Comparison of ENCODE assay signal across 9 mouse cellular contexts in genomic region chr3:21563454-21563853, GRCm38 (mm10).
A peak's percentile ranks its signal among the peaks of the same experiment; 100 is the strongest.
DNase-seq lines count a peak whose midpoint lies in the region; ATAC-seq and TF ChIP-seq lines count a peak whose summit lies in the region.
"Had no signal": no experiment of that assay in that cellular context is flagged by ENCODE, and none has a peak within 500 bp of the region (broad histone marks: within the 10 kb centered on the region; RNA-seq: fewer than 3 reads in every experiment).

No protein-coding gene starts in this region.

- dilution Hi-C loops in CH12.LX (cut with MboI; ENCODE audit: extremely low pct_ligation_motif_present, extremely low pct_unique_long_range_greater_than_20kb, low sequenced_read_pairs) = no loop called here

- TF ChIP-seq CTCF in heart, adult 2 months (IDR thresholded peaks at IDR 0.05) = no peak
- TF ChIP-seq CTCF in CH12.LX (conservative IDR thresholded peaks at IDR 0.05 in 1 of 2, IDR thresholded peaks at IDR 0.05 in 1 of 2; ENCODE audit: low read depth in 2 of 2, low read length in 2 of 2) = no peak
- TF ChIP-seq CTCF in heart, postnatal 0 days (IDR thresholded peaks at IDR 0.05; ENCODE audit: low read depth) = no peak
- TF ChIP-seq CTCF in lung, postnatal 0 days (IDR thresholded peaks at IDR 0.05) = no peak

- in situ Hi-C loops in CH12.LX (cut with MboI; ENCODE audit: low pct_ligation_motif_present, low pct_unique_long_range_greater_than_20kb, low sequenced_read_pairs) = no loop called here

- no peak for DNase-seq in heart, adult 2 months
- no peak for DNase-seq in heart, postnatal 25 days (ENCODE audit: low spot score)
- peak; percentile 77 for DNase-seq in CH12.LX (ENCODE audit: extremely low read depth)
- no peak for DNase-seq in heart, postnatal 0 days (ENCODE audit: low spot score)
- peak; percentile 69 for DNase-seq in lung, postnatal 0 days (ENCODE audit: low spot score)
- DNase-seq in right cerebral cortex, adult 18-20 months = no peak
- DNase-seq in layer of hippocampus, adult 9-10 months (ENCODE audit: low spot score) = no peak
- no peak for DNase-seq in thymus, adult 18-20 months
- DNase-seq: liver, embryonic 13.5 days had no signal

- no peak for TF ChIP-seq POLR2A in heart, adult 2 months (IDR thresholded peaks at IDR 0.05; ENCODE audit: insufficient read depth, low read depth, low read length)
- TF ChIP-seq POLR2A in CH12.LX (IDR thresholded peaks at IDR 0.05; ENCODE audit: low read depth, low read length) = no peak

- no peak overlapping the region for H3K4me2 ChIP-seq in CH12.LX (ENCODE audit: insufficient read depth, low read depth, poor library complexity, severe bottlenecking)
- no peak overlapping the region for H3K4me2 ChIP-seq in heart, postnatal 0 days (ENCODE audit: low read depth, low read length)
- no peak overlapping the region for H3K4me2 ChIP-seq in lung, postnatal 0 days (replicated peaks; ENCODE audit: low read depth, low read length)
- H3K4me2 ChIP-seq: liver, embryonic 13.5 days had no signal

- TF ChIP-seq EP300 in heart, adult 2 months (IDR thresholded peaks at IDR 0.05; ENCODE audit: insufficient read depth, low read depth, low read length) = no peak
- TF ChIP-seq EP300 in CH12.LX (IDR thresholded peaks at IDR 0.05; ENCODE audit: low read length) = peak; percentile 85
- no peak for TF ChIP-seq EP300 in heart, postnatal 0 days (IDR thresholded peaks at IDR 0.05; ENCODE audit: low read depth)
- TF ChIP-seq EP300 in lung, postnatal 0 days (IDR thresholded peaks at IDR 0.05) = peak; percentile 26; the same call in 1 of the 2 replicates

- no peaks in the 10 kb centered on the region for H3K9me3 ChIP-seq in CH12.LX (replicated peaks; ENCODE audit: low read length)
- no peaks in the 10 kb centered on the region for H3K9me3 ChIP-seq in heart, postnatal 0 days (replicated peaks; ENCODE audit: control insufficient read depth, low read length)
- no peaks in the 10 kb centered on the region for H3K9me3 ChIP-seq in lung, postnatal 0 days (ENCODE audit: low read length)
- H3K9me3 ChIP-seq: liver, embryonic 13.5 days had no signal

- H3K36me3 ChIP-seq in heart, adult 2 months (ENCODE audit: control insufficient read depth, insufficient read depth, low read length) = peaks cover 9% of the 10 kb centered on the region
- H3K36me3 ChIP-seq in CH12.LX (replicated peaks in 1 of 2; ENCODE audit: control insufficient read depth in 1 of 2, insufficient read depth in 1 of 2, low read length in 1 of 2) = no peaks in the 10 kb centered on the region
- no peaks in the 10 kb centered on the region for H3K36me3 ChIP-seq in heart, postnatal 0 days (replicated peaks; ENCODE audit: control insufficient read depth, insufficient read depth, low read length)
- H3K36me3 ChIP-seq in lung, postnatal 0 days (ENCODE audit: insufficient read depth, low read length) = no peaks in the 10 kb centered on the region
- H3K36me3 ChIP-seq: liver, embryonic 13.5 days had no signal

- ATAC-seq in heart, postnatal 0 days (ENCODE audit: insufficient read depth, low read depth) = no peak
- peak; percentile 66 for ATAC-seq in lung, postnatal 0 days

- TF ChIP-seq RAD21 in CH12.LX (IDR thresholded peaks at IDR 0.05; ENCODE audit: low read depth, low read length) = no peak

- no peak overlapping the region for H3K9ac ChIP-seq in heart, adult 2 months (ENCODE audit: low read depth, low read length)
- no peak overlapping the region for H3K9ac ChIP-seq in CH12.LX (ENCODE audit: insufficient read depth, low read depth)
- H3K9ac ChIP-seq in heart, postnatal 0 days (replicated peaks; ENCODE audit: low read depth, low read length) = no peak overlapping the region
- no peak overlapping the region for H3K9ac ChIP-seq in lung, postnatal 0 days (replicated peaks; ENCODE audit: low read depth)
- H3K9ac ChIP-seq: liver, embryonic 13.5 days had no signal

- no peak overlapping the region for H3K4me3 ChIP-seq in heart, adult 2 months
- H3K4me3 ChIP-seq in CH12.LX (replicated peaks in 1 of 3; ENCODE audit: low read depth in 2 of 3, low read length in 2 of 3, poor library complexity in 1 of 3) = no peak overlapping the region
- H3K4me3 ChIP-seq in heart, postnatal 0 days (ENCODE audit: low read depth, low read length) = no peak overlapping the region
- no peak overlapping the region for H3K4me3 ChIP-seq in lung, postnatal 0 days (ENCODE audit: low read depth, low read length)
- H3K4me3 ChIP-seq: liver, embryonic 13.5 days had no signal

- intact Hi-C loops in heart, adult 2 months (cut with DNase I) = loop anchor here (5.0 to 10.0 kb wide), 2 partner anchors 299 to 374 kb away; no protein-coding TSS in a partner anchor
- intact Hi-C loops in heart, postnatal 25 days (cut with DNase I) = loop anchor here (5.0 to 10.0 kb wide), 2 partner anchors 371 to 514 kb away; partner anchors contain the start of gene Tbl1xr1

- WGBS in heart, adult 2 months = 24% methylated on average over 3 of the region's 3 CpGs
- WGBS in heart, postnatal 0 days = 46% methylated on average over 3 of the region's 3 CpGs
- 39% methylated on average over 3 of the region's 3 CpGs for WGBS in lung, postnatal 0 days

- no peaks in the 10 kb centered on the region for H3K27me3 ChIP-seq in heart, adult 2 months (ENCODE audit: control insufficient read depth, insufficient read depth, low read length)
- no peaks in the 10 kb centered on the region for H3K27me3 ChIP-seq in CH12.LX (replicated peaks)
- no peaks in the 10 kb centered on the region for H3K27me3 ChIP-seq in heart, postnatal 0 days (ENCODE audit: control insufficient read depth, insufficient read depth, low read length)
- H3K27me3 ChIP-seq in lung, postnatal 0 days (replicated peaks; ENCODE audit: insufficient read depth, low read length) = no peaks in the 10 kb centered on the region
- H3K27me3 ChIP-seq: liver, embryonic 13.5 days had no signal

- no peaks in the 10 kb centered on the region for H3K79me2 ChIP-seq in heart, adult 2 months (replicated peaks; ENCODE audit: control insufficient read depth, insufficient read depth, low read length)
- H3K79me2 ChIP-seq in CH12.LX (replicated peaks; ENCODE audit: control insufficient read depth, extremely low read depth, insufficient read depth, poor library complexity, severe bottlenecking) = no peaks in the 10 kb centered on the region

- peak overlapping the region; percentile 6 for H3K27ac ChIP-seq in heart, adult 2 months
- no peak overlapping the region for H3K27ac ChIP-seq in CH12.LX (ENCODE audit: insufficient read depth, low read depth)
- peak overlapping the region; percentile 81; the same call in 1 of the 2 replicates for H3K27ac ChIP-seq in heart, postnatal 0 days (ENCODE audit: low read depth)
- H3K27ac ChIP-seq in lung, postnatal 0 days (ENCODE audit: low read length) = no peak overlapping the region
- H3K27ac ChIP-seq: liver, embryonic 13.5 days had no signal

- peaks cover 14% of the 10 kb centered on the region for H3K4me1 ChIP-seq in heart, adult 2 months (ENCODE audit: control insufficient read depth, insufficient read depth, low read length)
- peaks cover 8 to 26% of the 10 kb centered on the region in 2 experiments for H3K4me1 ChIP-seq in CH12.LX (ENCODE audit: control insufficient read depth in 1 of 2, insufficient read depth in 2 of 2)
- H3K4me1 ChIP-seq in heart, postnatal 0 days (ENCODE audit: control insufficient read depth, insufficient read depth) = peaks cover 8% of the 10 kb centered on the region
- H3K4me1 ChIP-seq in lung, postnatal 0 days (ENCODE audit: insufficient read depth, low read depth, low read length) = peaks cover 5% of the 10 kb centered on the region; the same call in 1 of the 2 replicates
- H3K4me1 ChIP-seq: liver, embryonic 13.5 days had no signal

TF ChIP-seq in CH12.LX, 34 proteins besides CTCF, POLR2A, EP300 and RAD21:
- TF ChIP-seq ETS1 (conservative IDR thresholded peaks at IDR 0.05; ENCODE audit: low read depth, low read length) (0 out of 2 replicates have a peak, but pooled peaks have one; percentile 14), JUN (IDR thresholded peaks at IDR 0.05; ENCODE audit: insufficient read depth, low read depth, low read length) (peak; percentile 78), JUND (conservative IDR thresholded peaks at IDR 0.05; ENCODE audit: low read depth, low read length) (peak; percentile 89), IRF4 (IDR thresholded peaks at IDR 0.05; ENCODE audit: low read depth, low read length) (peak; percentile 85), POLR2AphosphoS2 (IDR thresholded peaks at IDR 0.05; ENCODE audit: low read depth, low read length) (no peak), BHLHE40 (IDR thresholded peaks at IDR 0.05; ENCODE audit: low read depth, low read length) (peak; percentile 33; the same call in 1 of the 2 replicates), RCOR1 (conservative IDR thresholded peaks at IDR 0.05; ENCODE audit: low read depth, low read length) (0 out of 2 replicates have a peak, but pooled peaks have one; percentile 54), CHD2 (IDR thresholded peaks at IDR 0.05; ENCODE audit: low read length) (peak; percentile 74), ZMIZ1 (IDR thresholded peaks at IDR 0.05; ENCODE audit: low read depth, low read length) (no peak)
TF ChIP-seq in CH12.LX: peak in this region for 7.

Comparison
In these comparisons a context has a peak if more than half of its experiments do, and no peak if none do; other contexts are left out.
1. DNase-seq: peak in CH12.LX (single experiment) and lung, postnatal 0 days (single experiment); none in heart, adult 2 months (0 of 2), heart, postnatal 25 days (single experiment), heart, postnatal 0 days (single experiment), right cerebral cortex, adult 18-20 months (single experiment), layer of hippocampus, adult 9-10 months (single experiment) and thymus, adult 18-20 months (0 of 2).
2. H3K27ac ChIP-seq: peak in heart, adult 2 months (single experiment) and heart, postnatal 0 days (single experiment); none in CH12.LX (single experiment) and lung, postnatal 0 days (single experiment).